Mouse (Mus musculus): ENCODE results near the gene Wdr5. TPM values are rescaled to one million over a fixed set of nuclear protein-coding genes. Genes with fewer than 3 reads are reported as not detected.
A peak's percentile ranks its signal among the peaks of the same experiment; 100 is the strongest.
"Not testable (repeated sequence)": the region's sequence is repeated elsewhere in the genome, so short reads cannot be mapped to it uniquely, and the experiment has no call there.

Wdr5 gene
- total and polyA plus RNA-seq, 2 experiments, result 16.7 to 18.3 TPM

DNA sequence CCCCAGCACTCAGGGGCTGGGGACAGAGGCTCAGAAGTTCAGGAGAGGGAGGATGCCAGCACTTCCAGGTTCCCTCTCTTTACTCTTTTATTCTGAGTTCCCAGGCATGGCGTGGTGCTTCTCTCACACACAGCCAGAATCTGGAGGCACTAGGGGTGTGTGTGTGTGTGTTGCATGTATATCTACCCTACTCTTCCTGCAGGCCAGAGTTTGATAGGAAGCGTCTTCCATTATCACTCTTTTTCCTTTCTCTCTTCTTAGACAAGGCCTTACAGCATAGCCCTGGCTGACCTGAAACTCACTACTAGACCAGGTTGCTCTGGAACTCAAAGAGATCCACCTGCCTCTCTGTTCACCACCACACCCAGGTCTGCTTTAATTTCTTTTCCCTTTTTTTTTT is 24.0 kb upstream of the Wdr5 start:
- Histone ChIP-seq H3K4me3 (ENCODE audit: insufficient read depth, low read depth, low read length) (no peak overlapping the region), H3K36me3 (ENCODE audit: control insufficient read depth, insufficient read depth, low read length) (no peaks in the 10 kb centered on the region), H3K27me3 (ENCODE audit: control insufficient read depth, insufficient read depth, low read length) (no peaks in the 10 kb centered on the region), H3K79me2 (ENCODE audit: control insufficient read depth, insufficient read depth, low read length) (no peaks in the 10 kb centered on the region), H3K9ac (ENCODE audit: low read depth, low read length) (no peak overlapping the region), H3K4me1 (ENCODE audit: control insufficient read depth, insufficient read depth, low read length) (no peaks in the 10 kb centered on the region), H3K27ac (replicated peaks; ENCODE audit: insufficient read depth, low read depth, low read length) (no peak overlapping the region)
- DNase-seq (ENCODE audit: extremely low read depth, low read depth, low spot score), result no peak
- 96% methylated on average over 2 of the region's 2 CpGs for WGBS
- no peak for TF ChIP-seq CTCF (IDR thresholded peaks at IDR 0.05; ENCODE audit: low read depth, low read length)
- no peak for TF ChIP-seq POLR2A (IDR thresholded peaks at IDR 0.05; ENCODE audit: extremely low read depth, insufficient read depth, low read length)

DNA sequence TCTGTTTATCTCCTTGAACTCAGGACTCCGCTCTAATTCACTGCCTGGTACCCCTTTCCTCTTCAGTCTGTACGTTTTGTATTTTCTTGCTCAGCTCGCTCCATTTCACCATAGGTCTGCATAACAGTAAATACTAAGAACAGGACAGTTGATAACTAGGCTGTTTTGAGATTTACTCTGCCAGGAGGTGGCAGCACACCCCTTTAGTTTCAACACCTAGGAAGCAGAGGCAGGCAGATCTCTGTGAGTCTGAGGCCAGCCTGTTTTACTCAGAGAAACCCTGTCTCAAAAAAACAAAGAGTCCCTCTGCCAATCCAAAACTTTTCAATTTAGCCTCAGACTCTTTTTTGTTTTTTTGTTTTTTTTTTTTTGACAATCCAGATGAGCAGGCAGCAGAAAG is 21.0 kb upstream of the Wdr5 start:
- no peak for TF ChIP-seq POLR2A (IDR thresholded peaks at IDR 0.05; ENCODE audit: extremely low read depth, insufficient read depth, low read length)
- peak; percentile 12; the same call in 1 of the 2 replicates for TF ChIP-seq CTCF (IDR thresholded peaks at IDR 0.05; ENCODE audit: low read depth, low read length)
- no peaks in the 10 kb centered on the region for H3K79me2 ChIP-seq (ENCODE audit: control insufficient read depth, insufficient read depth, low read length)
- WGBS, result over 99% methylated on average over 3 of the region's 3 CpGs
- no peak for DNase-seq (ENCODE audit: extremely low read depth, low read depth, low spot score)
- no peak overlapping the region for H3K9ac ChIP-seq (ENCODE audit: low read depth, low read length)
- H3K36me3 ChIP-seq (ENCODE audit: control insufficient read depth, insufficient read depth, low read length), result no peaks in the 10 kb centered on the region
- H3K4me1 ChIP-seq (ENCODE audit: control insufficient read depth, insufficient read depth, low read length), result no peaks in the 10 kb centered on the region
- no peak overlapping the region for H3K27ac ChIP-seq (replicated peaks; ENCODE audit: insufficient read depth, low read depth, low read length)
- no peak overlapping the region for H3K4me3 ChIP-seq (ENCODE audit: insufficient read depth, low read depth, low read length)
- H3K27me3 ChIP-seq (ENCODE audit: control insufficient read depth, insufficient read depth, low read length), result no peaks in the 10 kb centered on the region

DNA sequence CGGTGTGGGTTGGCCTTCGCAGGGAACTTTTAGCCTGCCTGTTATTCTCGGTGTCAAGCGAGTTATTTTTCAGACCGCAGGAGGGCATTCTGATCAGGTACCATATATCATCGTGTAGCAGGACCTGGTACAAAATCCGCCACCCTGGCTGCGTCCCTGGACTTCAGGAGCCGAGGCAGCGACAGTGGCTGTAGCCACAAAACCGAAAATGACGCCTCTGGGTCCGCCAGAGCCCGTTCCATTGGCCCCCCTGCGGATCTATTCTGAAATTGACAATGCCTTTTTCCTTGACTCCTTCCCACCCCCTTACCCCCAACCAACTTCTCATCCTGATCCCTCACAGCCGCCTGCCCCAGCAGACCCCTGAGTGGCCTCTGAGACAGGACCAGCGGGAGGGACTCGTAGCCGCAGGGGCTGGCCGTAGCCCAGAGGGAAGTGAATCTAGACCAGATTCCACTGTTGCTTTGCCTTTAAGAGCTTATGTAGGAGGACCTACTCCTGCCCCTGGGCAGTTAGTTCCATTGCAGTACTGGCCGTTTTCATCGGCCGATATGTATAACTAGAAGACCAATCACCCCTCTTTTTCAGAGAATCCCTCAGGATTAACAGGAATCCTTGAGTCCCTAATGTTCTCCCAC is 18.4 kb upstream of the Wdr5 start:
- H3K27me3 ChIP-seq (ENCODE audit: control insufficient read depth, insufficient read depth, low read length), result no peaks in the 10 kb centered on the region
- H3K36me3 ChIP-seq (ENCODE audit: control insufficient read depth, insufficient read depth, low read length), result no peaks in the 10 kb centered on the region
- no peak for TF ChIP-seq CTCF (IDR thresholded peaks at IDR 0.05; ENCODE audit: low read depth, low read length)
- no peak for TF ChIP-seq POLR2A (IDR thresholded peaks at IDR 0.05; ENCODE audit: extremely low read depth, insufficient read depth, low read length)
- no peaks in the 10 kb centered on the region for H3K4me1 ChIP-seq (ENCODE audit: control insufficient read depth, insufficient read depth, low read length)
- DNase-seq (ENCODE audit: extremely low read depth, low read depth, low spot score), result peak; percentile 79
- H3K4me3 ChIP-seq (ENCODE audit: insufficient read depth, low read depth, low read length), result peak overlapping the region; percentile 67
- H3K9ac ChIP-seq (ENCODE audit: low read depth, low read length), result peak overlapping the region; percentile 69; the same call in 1 of the 2 replicates
- no peaks in the 10 kb centered on the region for H3K79me2 ChIP-seq (ENCODE audit: control insufficient read depth, insufficient read depth, low read length)
- H3K27ac ChIP-seq (replicated peaks; ENCODE audit: insufficient read depth, low read depth, low read length), result peak overlapping the region; percentile 44
- 65% methylated on average over 23 of the region's 23 CpGs for WGBS

DNA sequence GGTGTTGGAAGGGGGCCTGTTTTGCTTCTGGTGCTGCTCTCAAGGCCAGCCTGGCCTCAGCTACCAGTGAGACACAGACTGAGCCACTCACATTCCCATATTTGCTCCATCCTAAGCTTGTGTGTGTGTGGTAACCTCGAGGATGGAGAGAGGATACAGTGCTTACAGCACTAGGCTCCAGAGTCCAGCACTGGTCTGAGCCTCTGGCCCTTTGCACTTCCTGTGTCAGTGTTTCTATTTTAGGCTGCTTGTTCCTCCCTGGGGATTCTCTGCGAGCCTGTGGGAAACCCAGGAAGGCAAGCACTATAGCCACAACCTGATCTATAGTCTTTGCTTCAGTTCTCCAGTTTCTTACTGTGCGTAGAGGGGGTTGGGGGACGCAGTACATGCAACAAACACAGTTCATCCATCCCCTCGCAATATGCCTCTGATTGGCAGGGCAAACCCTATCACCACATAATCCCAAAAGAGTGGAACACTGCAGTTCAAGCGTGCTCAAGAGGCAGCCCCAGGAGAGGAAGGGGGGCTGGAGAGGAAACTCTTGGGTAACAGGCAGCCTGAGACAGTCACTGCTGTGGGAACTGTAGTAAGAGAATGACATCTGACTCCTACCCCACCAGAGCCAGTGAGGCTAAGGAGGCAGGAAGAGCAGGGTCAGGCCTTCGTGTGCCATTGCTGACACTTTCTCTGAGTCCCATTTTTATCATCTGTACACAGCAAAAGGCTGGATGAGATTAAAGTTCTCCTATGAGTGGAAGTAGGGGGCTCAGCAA is 10.7 kb upstream of the Wdr5 start:
- H3K4me1 ChIP-seq (ENCODE audit: control insufficient read depth, insufficient read depth, low read length), result peaks cover 6% of the 10 kb centered on the region; the same call in 1 of the 2 replicates
- no peak overlapping the region for H3K9ac ChIP-seq (ENCODE audit: low read depth, low read length)
- no peak overlapping the region for H3K4me3 ChIP-seq (ENCODE audit: insufficient read depth, low read depth, low read length)
- no peaks in the 10 kb centered on the region for H3K27me3 ChIP-seq (ENCODE audit: control insufficient read depth, insufficient read depth, low read length)
- TF ChIP-seq POLR2A (IDR thresholded peaks at IDR 0.05; ENCODE audit: extremely low read depth, insufficient read depth, low read length), result no peak
- TF ChIP-seq CTCF (IDR thresholded peaks at IDR 0.05; ENCODE audit: low read depth, low read length), result no peak
- peak; percentile 20 for DNase-seq (ENCODE audit: extremely low read depth, low read depth, low spot score)
- peak overlapping the region; percentile 71 for H3K27ac ChIP-seq (replicated peaks; ENCODE audit: insufficient read depth, low read depth, low read length)
- H3K79me2 ChIP-seq (ENCODE audit: control insufficient read depth, insufficient read depth, low read length), result no peaks in the 10 kb centered on the region
- no peaks in the 10 kb centered on the region for H3K36me3 ChIP-seq (ENCODE audit: control insufficient read depth, insufficient read depth, low read length)
- WGBS, result 59% methylated on average over 7 of the region's 7 CpGs

DNA sequence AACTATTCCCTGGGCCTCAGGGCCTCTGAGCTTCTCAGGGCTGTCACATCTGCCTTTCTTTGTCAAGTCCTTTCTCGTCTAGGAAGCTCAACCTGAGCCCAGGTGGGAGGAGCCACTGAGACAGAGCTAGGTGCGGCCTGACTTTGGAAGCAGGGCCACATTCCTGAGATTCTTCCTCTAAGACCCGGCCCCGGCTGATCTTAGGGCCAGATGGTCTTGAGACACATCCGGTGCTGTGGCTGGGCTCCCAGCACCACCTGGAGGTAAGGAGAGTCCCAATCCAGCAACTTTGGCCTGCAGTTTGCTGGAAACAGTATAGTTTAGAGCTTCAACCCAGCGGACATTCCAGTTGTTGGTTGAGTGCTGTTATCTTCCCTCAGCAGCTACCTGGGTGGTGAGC is 9.4 kb upstream of the Wdr5 start:
- DNase-seq (ENCODE audit: extremely low read depth, low read depth, low spot score), result no peak
- WGBS, result 50% methylated on average over 6 of the region's 6 CpGs
- H3K79me2 ChIP-seq (ENCODE audit: control insufficient read depth, insufficient read depth, low read length), result no peaks in the 10 kb centered on the region
- TF ChIP-seq CTCF (IDR thresholded peaks at IDR 0.05; ENCODE audit: low read depth, low read length), result peak; percentile 23; the same call in 1 of the 2 replicates
- no peak for TF ChIP-seq POLR2A (IDR thresholded peaks at IDR 0.05; ENCODE audit: extremely low read depth, insufficient read depth, low read length)
- no peaks in the 10 kb centered on the region for H3K27me3 ChIP-seq (ENCODE audit: control insufficient read depth, insufficient read depth, low read length)
- H3K36me3 ChIP-seq (ENCODE audit: control insufficient read depth, insufficient read depth, low read length), result no peaks in the 10 kb centered on the region
- no peak overlapping the region for H3K9ac ChIP-seq (ENCODE audit: low read depth, low read length)
- 0 out of 2 replicates have a peak overlapping the region, but pooled peaks have one; percentile 7 for H3K27ac ChIP-seq (replicated peaks; ENCODE audit: insufficient read depth, low read depth, low read length)
- peaks cover 6% of the 10 kb centered on the region; the same call in 1 of the 2 replicates for H3K4me1 ChIP-seq (ENCODE audit: control insufficient read depth, insufficient read depth, low read length)
- H3K4me3 ChIP-seq (ENCODE audit: insufficient read depth, low read depth, low read length), result no peak overlapping the region

DNA sequence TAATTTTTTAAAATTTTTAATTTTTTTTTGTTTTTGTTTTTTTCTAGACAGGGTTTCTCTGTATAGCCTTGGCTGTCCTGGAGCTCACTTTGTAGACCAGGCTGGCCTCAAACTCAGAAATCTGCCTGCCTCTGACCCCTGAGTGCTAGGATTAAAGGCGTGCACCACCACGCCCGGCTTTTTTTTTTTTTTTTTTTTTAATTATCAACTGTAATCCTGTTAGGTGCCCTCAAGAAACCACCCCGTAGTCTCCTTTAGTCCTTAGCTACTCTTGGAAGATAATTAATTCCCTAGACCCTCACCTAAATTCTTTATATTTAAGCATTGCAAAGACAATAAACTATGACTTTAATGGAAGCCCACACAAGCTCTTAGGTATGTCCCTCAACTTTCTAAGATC is 8.3 kb upstream of the Wdr5 start:
- not testable (repeated sequence) for H3K4me1 ChIP-seq (ENCODE audit: control insufficient read depth, insufficient read depth, low read length); DNase-seq (ENCODE audit: extremely low read depth, low read depth, low spot score); H3K9ac ChIP-seq (ENCODE audit: low read depth, low read length); H3K79me2 ChIP-seq (ENCODE audit: control insufficient read depth, insufficient read depth, low read length); H3K4me3 ChIP-seq (ENCODE audit: insufficient read depth, low read depth, low read length); H3K27me3 ChIP-seq (ENCODE audit: control insufficient read depth, insufficient read depth, low read length); H3K27ac ChIP-seq (replicated peaks; ENCODE audit: insufficient read depth, low read depth, low read length); H3K36me3 ChIP-seq (ENCODE audit: control insufficient read depth, insufficient read depth, low read length)
- 82% methylated on average over 4 of the region's 4 CpGs for WGBS
